Mouse (Mus musculus): ENCODE data around the gene Caskin2.

Caskin2 gene

DNA sequence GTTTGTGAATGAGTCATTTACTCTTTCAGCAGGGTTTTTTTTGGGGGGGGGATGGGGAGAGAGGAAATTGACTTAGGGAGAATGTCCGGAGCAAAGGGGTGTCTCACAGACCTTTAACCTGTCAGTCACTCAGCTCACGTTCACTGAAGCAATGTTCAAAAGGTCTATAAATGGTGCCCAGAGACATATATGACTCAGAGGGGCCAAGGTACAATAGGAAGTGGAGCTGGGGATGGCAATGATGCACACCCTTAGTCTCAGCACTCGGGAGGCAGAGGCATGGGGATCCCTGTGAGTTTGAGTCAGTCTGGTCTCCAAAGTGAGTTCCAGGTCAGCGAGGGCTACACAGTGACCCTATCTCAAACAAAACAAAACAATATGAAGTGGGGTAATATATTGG, 60.0 kb downstream of the Caskin2 start:
- DNase-seq, result no peak

DNA sequence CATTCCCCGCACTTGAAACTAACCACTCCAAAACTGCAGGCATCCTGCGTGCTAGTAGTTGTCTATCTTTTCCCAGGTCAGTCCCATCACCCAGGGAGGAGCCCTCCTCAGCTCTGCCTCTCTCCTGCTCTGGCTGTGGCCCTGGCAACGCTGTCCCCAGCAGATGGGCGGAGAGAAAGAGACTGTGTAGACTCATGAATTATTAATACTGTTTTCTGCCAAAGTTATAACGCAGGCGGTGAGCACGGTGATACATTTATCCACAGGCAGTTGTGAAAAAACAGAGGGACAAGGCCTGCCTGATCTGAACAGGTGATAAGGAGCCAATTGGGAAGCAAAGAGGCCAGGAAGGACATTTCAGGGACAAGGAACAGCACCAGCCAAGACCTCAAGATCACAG, 60.8 kb downstream of the Caskin2 start:
- DNase-seq, result no peak

- DNase-seq, result peak; percentile 45
Observed at GRCm38 (mm10) chr11:115751725-115752124, 61.7 kb downstream of the Caskin2 start.

GRCm38 (mm10) chr11:115749834-115750233, 63.6 kb downstream of the Caskin2 start:
- DNase-seq, result no peak

All from thymus, postnatal 4 days (tissue).